Mouse (Mus musculus): ENCODE measurements around the gene Hs3st3a1.

Hs3st3a1 gene

DNA sequence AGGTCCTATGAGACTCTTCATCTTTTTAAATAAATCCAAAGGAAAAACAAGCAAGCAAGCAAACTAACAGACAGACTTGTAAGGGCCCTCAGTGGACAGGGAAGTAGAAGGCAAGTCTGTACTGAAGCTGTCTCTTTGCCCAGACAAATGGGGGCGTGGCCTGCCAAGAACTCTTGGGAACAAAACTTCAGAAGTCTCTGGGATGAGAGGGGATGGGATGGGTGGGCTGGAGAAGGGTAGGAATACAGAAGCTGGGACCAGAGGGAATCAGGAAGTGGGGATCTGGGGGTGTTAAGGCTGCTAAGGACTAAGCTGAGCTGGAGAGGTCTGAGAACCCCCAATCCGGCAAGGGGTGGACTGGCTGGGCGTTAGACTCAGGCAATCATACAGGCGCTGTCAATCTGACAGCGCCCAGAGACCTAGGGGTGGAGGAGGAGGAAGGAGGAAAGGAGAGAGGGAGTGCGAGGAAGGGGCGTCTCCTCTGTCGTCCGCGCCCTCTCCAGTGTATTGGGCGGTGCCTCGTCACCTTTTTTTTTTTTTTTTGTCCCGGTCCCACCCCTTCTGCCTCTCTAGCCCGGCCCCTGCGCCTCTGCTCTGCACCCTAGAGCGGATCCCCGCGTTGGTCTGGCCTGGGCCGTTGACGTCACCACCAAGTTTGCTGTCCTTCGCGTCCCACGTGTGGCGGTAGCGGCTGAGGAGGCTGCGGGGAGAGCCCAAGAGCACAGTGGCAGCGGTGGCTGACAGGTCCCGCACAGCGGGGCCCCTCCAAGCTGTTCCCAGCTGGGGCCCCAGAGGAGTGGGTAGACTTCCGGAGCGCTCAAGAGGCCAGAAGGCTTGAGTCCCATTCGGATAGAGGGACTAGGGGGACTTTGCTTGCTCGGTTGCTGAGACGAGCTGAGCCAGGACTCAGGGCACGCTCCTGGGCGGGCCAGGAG lies at the start of gene Hs3st3a1:
TSS of gene Hs3st3a1 (plus strand) at position 722 of the 935 bp plus-strand sequence.
- DNase-seq (ENCODE audit: low read depth, low spot score) = no peak

DNA sequence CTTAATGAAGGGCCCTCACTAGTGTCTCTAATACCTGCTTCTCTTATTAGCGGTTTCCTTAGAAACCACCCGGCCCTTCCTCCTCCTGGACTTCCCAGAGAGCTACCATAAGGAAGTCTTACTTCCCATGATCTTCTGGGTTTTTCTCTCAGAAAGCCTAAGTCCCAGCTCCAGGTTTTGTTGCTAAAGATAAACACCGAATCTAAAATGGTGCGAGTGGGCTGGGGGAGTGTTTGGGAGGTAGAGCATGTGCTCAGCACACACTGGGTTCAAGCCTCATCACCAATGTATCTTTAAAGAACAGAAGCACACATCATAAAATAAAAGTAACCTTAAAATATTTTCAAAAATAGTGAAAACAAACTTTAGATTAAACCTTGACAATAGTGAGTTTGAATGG lies 48.8 kb upstream of the Hs3st3a1 start:
- DNase-seq (ENCODE audit: low read depth, low spot score) = no peak

DNA sequence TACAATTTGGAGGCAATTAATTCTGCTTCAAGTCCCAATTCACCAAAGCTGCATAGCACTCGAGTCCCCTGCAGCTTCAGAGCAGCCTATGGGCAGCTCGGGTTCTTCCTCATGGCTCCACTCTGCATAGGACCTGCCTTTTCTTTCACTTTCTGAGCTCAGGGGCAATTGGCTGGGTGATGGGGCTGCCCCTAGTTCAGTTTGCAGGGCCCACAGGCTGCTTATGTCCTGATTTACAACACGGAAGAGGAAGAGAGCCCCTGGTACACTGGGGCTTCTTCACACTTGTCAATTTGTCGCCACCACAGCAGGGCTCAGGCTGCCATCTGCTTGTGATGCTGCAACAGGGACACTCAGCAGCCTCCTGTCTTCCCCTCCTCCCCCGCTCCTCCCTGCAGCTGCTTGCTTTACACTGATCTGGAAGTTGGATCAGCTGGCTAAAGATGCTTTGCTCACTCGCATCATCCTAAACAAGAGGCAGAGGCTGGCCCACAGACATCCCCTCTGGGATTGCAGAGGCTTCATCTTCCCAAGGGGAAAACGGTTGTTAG lies 38.7 kb upstream of the Hs3st3a1 start:
- peak; percentile 37 for DNase-seq (ENCODE audit: low read depth, low spot score)

DNA sequence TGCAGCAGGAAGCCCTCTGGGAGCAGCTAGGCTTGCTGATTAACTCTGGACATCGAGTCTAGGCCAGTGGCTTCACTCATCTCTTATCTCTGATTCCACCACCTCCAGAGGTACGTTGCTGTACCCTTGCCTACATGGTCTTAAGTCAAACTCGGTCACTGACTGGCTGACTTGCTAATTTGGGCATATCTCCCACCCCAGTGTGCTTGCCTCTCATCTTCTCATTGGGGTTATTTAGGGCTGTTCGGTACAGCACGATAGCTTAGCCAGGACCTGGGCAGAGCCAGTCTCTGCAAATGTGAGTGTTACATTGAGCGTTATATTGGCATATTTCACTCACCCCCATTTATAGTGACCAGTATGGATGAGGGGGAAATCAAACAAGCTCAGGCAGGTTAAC lies 38.2 kb upstream of the Hs3st3a1 start:
- no peak for DNase-seq (ENCODE audit: low read depth, low spot score)

DNA sequence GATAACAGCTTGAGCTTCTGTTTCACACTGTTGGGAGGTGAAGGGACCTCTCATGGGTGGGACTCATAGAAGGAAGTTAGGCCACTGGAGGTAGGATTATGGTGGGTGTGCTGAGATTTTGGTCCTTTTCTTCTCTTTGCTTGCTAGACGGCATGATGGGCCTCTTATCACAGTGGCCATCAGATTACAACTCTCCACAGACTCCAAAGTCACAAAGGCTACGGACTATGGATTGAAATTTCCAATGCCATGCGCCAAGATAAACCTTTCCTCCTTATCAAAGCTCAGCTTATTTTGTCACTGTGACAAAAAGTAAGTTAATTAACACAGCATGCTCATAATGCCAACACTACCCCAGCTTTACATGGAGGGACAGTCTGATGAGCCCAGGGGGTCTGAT lies 37.5 kb upstream of the Hs3st3a1 start:
- DNase-seq (ENCODE audit: low read depth, low spot score) = no peak

DNA sequence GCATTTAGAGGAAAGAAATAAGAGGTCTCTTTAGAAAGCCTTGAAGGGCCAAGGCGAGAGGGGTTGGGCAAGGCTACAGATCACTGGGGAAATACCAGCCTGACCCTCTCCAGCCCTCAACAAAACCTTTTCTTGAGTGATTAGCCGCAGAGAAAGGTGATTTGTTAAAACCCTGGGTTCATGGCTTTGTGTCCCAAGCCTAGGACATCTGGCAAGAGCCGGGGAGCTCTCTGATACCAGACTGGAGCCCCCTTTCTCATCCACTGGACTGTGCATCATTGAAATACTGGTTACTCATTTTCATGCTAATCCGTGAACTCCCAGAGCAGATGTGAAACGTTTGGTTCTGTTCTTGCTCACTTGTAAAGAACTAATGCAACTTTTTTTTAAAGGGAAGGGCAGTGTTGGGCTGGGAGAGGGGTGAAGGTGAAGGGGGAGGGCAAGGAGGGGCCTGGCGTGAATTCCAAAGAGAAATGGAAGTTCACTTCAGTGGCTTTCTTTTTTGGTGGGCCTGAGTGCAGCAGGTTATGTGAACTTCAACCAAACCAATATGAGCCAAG lies 34.5 kb upstream of the Hs3st3a1 start:
- DNase-seq (ENCODE audit: low read depth, low spot score) = no peak

DNA sequence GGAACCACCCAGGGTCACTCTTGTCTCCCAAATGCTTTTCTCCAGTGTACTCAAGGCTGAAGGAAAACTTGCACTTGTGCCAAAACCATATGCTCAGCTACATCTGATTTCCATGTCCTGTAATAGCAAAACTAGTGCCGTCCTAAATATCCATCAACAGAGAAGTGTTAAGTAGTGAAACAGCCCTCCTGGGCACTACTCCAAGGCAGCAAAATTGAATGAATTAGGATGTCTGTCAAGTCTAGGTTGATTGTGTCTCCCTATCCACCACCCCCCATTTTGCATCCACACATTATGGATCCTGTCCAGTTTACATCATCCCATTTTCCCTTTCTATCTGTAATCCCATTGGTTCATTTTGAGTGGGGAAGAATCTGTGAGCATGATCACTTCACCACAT lies 16.2 kb upstream of the Hs3st3a1 start:
- DNase-seq (ENCODE audit: low read depth, low spot score) = no peak

DNA sequence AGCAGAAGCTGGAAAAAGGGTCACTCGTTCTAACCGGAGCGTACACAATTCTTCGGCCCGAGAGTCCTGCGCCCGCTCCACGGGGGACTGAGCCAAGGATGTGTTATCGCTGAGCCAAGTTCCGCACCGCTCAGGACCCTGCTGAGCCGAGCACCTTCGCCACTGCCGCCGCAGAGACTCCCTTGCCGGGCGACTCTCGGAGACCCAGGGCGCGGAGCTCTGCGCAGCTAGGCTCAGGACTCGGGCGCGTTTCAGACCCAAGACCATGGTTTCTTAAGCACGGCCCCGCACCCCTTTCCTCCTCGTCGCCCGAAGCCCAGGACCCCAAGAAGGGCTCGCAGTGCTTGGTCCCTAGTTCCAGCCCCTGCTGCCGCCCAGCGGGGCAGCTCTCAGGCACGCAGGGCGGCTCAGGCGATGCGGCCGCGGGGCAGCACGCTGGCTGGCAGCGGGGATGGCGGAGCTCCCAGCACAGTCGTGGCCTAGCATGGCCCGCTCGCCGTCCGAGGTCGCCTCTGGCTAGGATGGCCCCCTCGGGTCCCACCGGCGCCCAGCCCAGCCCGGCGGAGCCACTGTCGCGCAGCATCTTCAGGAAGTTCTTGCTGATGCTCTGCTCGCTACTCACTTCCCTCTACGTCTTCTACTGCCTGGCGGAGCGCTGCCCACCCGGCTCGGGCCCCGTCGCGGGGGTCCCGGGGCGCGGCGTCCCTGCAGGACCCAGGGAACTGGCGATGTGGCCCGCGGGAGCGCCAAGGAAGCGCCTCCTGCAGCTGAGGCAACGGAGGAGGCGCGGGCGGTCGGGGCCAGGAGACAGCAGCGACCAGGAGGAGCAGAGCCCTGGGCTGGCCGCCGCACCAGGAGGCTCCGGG lies 647 bp downstream of the Hs3st3a1 start:
- no peak for DNase-seq (ENCODE audit: low read depth, low spot score)

DNA sequence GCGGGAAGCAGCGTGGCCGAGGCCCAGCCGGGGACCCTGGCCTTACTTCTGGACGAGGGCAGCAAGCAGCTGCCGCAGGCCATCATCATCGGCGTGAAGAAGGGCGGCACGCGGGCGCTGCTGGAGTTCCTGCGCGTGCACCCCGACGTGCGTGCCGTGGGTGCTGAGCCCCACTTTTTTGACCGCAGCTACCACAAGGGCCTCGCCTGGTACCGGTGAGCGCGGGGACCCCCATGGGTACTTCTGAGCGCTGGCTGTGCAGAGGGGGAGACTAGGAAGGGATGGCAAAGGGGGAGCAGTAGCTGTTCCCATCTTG lies 1.2 kb downstream of the Hs3st3a1 start, which contains the start of gene F930015N05Rik:
TSS of gene F930015N05Rik (minus strand) at position 242 of the 316 bp plus-strand sequence.
- no peak for DNase-seq (ENCODE audit: low read depth, low spot score)

DNA sequence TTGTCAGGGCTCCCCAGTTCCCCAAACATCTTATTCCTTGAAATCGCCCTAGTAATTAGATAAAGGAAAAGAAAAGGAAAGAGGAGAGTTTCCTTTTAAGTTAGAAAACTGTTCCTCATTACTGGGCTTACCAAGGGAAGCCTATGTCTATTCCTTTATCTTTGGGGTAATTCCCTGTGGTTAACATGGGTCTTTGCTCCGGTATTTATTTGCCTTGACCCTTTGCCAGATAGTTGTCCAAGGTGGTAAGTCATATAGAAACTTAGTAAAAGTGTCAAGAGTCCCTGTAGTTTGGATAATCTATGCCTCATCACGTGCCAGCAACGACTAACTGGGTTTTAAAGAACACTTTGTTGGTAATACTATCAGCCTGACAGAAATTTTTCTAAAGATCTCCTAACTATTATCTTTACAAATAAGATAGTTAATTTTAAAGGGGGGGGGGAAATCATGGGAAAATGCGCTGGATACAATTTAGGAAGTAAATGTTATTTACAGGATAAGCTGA lies 1.7 kb downstream of the Hs3st3a1 start:
- no peak for DNase-seq (ENCODE audit: low read depth, low spot score)

DNA sequence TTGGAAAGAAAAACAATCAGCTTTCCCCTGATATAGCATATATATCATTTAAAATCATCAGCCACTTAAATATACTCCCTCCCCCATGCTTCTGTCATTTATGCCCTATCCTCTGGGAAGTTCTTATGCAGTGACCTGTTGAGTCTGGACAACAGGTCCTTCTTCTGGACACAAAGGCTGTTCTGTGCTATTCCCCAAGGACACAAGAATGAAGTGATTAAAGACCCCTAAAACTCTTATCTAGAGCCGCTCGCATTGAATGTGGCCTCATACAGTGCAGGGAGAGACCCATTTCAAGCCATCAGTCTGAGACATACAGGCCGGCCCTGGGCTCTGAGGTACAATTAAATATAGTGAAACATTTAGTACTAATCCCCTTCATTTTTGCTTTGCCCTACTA lies 2.6 kb downstream of the Hs3st3a1 start:
- no peak for DNase-seq (ENCODE audit: low read depth, low spot score)

DNA sequence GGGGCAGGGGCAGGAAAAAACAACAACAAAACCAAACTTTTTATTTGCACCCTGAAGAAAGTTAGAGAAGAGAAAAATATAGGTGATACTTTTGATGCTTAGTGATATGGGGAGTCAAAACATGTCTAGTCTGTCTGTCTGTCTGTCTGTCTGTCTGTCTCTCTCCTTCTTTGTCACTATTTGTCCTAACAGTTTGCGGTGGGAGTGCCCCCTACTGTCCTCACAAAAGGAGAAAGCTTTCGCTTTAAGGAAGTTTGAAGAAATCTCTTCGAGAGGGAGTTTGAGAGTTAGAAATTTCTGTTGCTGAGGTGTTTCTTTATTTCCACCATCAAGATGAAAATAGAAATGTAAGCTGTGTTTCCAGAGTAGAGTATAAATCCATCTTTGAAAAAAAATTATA lies 3.8 kb downstream of the Hs3st3a1 start:
- no peak for DNase-seq (ENCODE audit: low read depth, low spot score)

DNA sequence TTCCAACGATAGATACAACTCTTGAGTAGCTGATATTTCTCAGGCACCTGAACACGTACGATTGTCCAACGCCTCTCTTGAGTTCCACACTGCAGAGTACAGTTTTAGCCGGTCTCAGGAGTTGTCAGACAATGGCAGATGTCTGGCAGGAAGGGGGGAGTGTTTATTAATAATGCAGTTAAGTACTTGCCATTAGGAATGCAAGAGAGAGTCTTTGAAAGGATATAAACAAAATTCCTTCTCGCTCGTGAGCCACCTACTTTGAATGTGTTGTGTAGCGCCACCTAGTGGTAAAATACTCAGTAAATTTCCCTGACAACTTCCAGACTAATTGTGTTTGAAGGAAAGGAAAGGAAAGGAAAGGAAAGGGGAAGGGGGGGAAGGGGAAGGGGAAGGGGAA lies 7.0 kb downstream of the Hs3st3a1 start:
- peak; percentile 43 for DNase-seq (ENCODE audit: low read depth, low spot score)

DNA sequence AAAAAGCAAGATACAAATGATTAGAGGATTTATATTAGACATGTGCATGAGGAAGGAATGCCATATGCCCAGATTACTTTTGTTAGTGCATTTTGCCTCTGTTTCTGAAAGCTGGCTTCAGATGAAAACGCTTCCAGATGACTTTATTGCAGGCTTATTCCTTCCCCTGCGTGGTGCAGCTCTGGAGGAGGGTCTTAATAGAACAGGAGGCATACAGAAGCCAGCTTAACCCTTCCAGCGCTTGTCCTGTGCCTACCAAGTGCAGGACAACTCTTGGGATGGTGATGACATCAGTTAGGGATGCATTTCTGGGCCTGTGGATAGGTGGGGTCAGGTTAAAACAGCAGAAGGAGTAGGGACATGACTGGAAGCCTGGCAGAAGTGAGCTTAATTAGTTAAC lies 7.6 kb downstream of the Hs3st3a1 start:
- no peak for DNase-seq (ENCODE audit: low read depth, low spot score)

DNA sequence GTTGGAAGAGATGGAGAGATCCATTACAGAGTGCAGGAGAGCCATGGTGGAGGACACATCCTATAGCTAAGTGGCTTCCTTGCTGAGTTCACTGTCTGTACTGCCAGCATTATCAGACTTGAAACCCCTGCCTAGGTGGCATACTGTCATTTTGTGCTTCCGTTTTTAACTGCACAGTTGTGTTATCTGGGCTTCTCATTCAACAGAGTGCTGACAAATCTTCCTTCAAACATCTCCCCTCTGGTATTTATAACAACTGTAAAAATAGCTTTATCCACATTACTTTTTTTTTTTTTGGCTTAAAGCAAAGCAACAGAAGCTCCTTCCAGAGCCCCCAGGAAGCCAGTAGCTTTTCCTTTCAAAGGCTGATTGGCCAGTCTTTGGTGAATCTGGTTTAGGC lies 10.1 kb downstream of the Hs3st3a1 start:
- no peak for DNase-seq (ENCODE audit: low read depth, low spot score)

DNA sequence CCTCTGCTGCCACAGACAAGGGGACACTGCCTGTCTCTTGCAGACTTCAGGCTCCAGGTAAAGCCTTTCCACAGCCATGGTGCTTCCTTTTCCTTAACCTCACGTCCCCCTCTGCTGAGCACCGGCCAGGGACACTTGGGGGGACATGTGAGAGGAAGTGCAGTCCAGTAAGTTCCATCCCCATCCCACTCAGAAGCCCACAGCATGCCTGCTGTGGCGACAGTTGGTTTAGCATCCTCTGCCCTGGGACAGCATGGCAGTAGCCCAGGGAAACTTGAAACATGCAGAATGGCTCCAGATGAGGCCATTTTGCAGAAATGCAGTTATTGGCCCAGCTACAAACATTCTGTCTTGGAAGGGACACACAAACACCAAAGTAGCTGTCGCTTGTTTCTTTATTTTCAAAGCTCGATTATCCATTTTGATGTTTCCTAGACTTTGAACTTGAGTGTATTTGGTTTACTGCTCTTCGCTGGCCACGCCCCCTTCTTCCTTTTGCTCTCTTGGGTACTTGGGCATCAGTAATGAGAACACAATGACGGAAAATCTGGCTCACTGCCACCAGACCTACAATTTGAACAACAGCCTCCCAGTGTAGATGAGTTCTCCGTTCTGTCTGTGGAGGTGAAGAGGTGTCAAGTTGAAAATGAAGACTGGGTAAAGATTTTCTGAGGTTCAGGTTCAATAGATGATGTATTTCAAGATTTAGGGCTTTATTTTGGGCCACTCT lies 13.6 kb downstream of the Hs3st3a1 start:
- no peak for DNase-seq (ENCODE audit: low read depth, low spot score)

DNA sequence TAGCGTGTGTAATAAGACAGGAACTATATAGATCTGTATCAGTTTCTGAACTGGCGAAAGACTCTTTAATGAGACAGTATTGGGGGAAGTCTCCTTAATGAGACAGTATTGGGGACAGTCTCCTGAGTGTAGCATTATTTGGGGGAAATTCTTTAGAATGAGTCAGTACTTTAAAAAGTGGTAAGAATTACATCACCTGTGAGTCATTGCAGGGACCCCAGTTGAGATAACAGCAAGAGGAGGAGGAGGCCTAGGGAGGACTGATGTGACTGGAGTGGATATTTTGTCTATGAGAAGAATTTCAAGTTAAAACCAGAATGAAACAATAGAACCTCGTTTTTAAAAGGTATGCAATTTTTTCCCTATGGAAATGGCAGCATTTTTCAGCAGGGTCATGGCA lies 26.6 kb downstream of the Hs3st3a1 start:
- DNase-seq (ENCODE audit: low read depth, low spot score) = no peak

DNA sequence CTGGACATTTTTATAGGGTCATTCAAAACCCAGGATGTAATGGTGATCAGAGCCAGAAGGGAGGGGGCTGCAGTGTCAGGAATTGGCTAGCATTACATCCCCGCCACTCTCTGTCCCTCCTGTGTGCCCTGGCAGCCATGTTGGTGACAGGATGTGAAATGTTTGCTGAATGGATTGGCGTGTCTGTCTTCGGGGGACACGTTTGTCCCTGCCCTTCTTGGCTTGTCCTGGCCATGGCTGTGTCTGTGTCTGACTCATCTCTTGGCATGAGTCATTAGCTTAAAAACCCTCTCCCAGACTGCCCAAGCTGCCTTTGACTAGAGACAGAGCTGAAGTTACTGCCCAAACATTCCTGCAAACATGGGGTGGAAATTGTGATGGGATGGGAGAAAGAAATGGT lies 33.6 kb downstream of the Hs3st3a1 start:
- DNase-seq (ENCODE audit: low read depth, low spot score) = no peak

DNA sequence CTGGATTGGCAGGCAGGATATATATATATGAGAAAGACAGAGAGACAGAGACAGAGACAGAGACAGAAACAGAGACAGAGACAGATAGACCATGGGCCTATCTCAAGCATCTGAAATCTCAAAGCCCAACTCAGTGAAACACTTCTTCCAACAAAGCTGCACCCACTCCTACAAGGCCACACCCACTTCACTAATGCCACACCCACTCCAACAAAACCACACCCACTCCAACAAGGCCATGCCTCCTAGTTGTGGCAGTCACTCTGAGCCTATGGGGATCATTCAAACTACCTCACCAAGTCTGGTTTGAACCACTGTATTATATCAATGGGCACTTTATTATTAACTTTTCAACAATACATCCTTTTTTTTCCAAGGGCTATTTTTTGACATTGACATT lies 35.6 kb downstream of the Hs3st3a1 start:
- no peak for DNase-seq (ENCODE audit: low read depth, low spot score)

DNA sequence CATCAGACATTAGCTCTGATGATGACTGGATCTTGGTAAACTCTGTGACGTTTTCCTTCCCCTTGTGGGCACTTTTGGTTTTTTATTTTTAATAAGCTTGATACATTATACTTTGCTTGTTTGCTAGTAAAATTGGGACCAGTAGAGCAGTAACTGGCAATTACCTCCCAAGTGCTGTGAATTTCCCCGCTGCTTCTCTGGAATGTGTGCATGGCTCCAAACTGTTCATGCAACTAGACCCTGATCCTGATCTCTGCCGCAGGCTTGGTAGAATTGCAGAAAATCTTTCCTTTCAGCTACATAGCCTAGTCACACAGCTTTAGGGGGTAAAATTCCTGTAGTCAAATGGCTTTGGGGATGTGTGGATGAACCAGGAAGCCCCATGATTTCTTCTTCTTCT lies 38.5 kb downstream of the Hs3st3a1 start:
- no peak for DNase-seq (ENCODE audit: low read depth, low spot score)

DNA sequence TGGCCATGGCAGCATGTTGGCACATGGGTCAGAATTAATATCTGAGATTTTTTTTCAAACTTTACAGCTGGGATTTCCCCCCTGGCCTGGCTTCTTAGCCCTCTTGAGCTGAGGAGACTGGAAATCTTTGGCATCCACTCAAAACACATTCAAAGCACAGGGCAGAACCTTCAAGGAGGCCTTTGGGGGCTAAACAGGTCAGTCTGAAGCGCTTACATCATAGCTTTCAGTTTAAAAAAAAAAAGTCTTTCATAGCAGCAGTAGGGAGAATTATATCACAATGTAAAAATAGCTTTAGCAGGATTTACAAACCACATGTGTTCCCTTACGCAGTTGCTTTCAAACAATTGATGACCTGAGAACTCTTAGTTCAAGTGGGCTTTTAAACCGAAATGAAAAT lies 46.3 kb downstream of the Hs3st3a1 start:
- DNase-seq (ENCODE audit: low read depth, low spot score) = no peak

All from brain, embryonic 18.5 days (tissue).